Mouse (Mus musculus): ENCODE measurements around the gene Washc3.

Washc3 gene

GRCm38 (mm10) chr10:88255556-88255955 is 54.7 kb downstream of the Washc3 start:
- DNase-seq (ENCODE audit: low spot score), result no peak

- DNase-seq (ENCODE audit: low spot score), result peak; percentile 48
These were observed 59.4 kb downstream of the Washc3 start for GRCm38 (mm10) chr10:88260309-88260708.

GRCm38 (mm10) chr10:88261186-88261585 is 60.3 kb downstream of the Washc3 start:
- DNase-seq (ENCODE audit: low spot score), result no peak

- DNase-seq (ENCODE audit: low spot score), result no peak
These were observed 62.5 kb downstream of the Washc3 start for GRCm38 (mm10) chr10:88263383-88263782.

GRCm38 (mm10) chr10:88274045-88274444 is 73.2 kb downstream of the Washc3 start:
- DNase-seq (ENCODE audit: low spot score), result no peak

- no peak for DNase-seq (ENCODE audit: low spot score)
These were observed 80.8 kb downstream of the Washc3 start for GRCm38 (mm10) chr10:88281699-88282098.

GRCm38 (mm10) chr10:88284343-88284990 is 83.6 kb downstream of the Washc3 start:
- no peak for DNase-seq (ENCODE audit: low spot score)

GRCm38 (mm10) chr10:88287261-88287660 is 86.4 kb downstream of the Washc3 start:
- DNase-seq (ENCODE audit: low spot score), result no peak

GRCm38 (mm10) chr10:88288061-88288460 is 87.2 kb downstream of the Washc3 start:
- no peak for DNase-seq (ENCODE audit: low spot score)

- no peak for DNase-seq (ENCODE audit: low spot score)
These were observed 94.2 kb downstream of the Washc3 start for GRCm38 (mm10) chr10:88295091-88295490.
